Comparison of ENCODE assay signal across 26 mouse cellular contexts in the genomic region with DNA sequence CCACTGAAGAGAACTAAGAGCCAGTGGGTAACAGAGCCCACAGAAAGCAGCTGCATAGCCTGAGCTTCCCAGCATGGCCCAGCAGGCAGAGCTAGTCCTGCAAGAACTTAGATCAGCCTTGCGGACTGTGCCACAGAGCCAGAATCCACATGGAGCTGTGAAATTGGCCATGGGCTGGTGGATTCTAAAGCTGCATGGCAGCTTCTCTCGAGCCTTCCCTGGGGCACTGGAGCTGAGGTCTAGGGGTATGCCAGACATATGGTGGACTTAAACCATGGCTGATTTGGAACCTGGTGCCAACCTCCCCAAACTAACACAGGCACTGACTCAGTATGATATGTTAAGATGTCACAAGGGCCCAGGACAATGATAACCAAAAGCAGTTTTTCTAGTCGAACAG. TPM values are rescaled to one million over a fixed set of nuclear protein-coding genes. Genes with fewer than 3 reads are reported as not detected.
"Had no signal": no experiment of that assay in that cellular context is flagged by ENCODE, and none has a peak within 500 bp of the region (broad histone marks: within the 10 kb centered on the region; RNA-seq: fewer than 3 reads in every experiment).

No protein-coding gene starts in this region.

- H3K9me3 ChIP-seq: heart, embryonic 15.5 days; limb, embryonic 13.5 days; limb, embryonic 15.5 days; liver, embryonic 12.5 days had no signal

- H3K36me3 ChIP-seq: heart, embryonic 13.5 days; heart, embryonic 15.5 days; kidney, embryonic 15.5 days; limb, embryonic 13.5 days; limb, embryonic 15.5 days; liver, embryonic 12.5 days had no signal

- H3K4me3 ChIP-seq: heart, adult 2 months; heart, embryonic 13.5 days; heart, embryonic 15.5 days; kidney, embryonic 15.5 days; limb, embryonic 13.5 days; limb, embryonic 15.5 days; liver, embryonic 12.5 days had no signal

- H3K27me3 ChIP-seq: heart, embryonic 13.5 days; heart, embryonic 15.5 days; kidney, embryonic 15.5 days; limb, embryonic 13.5 days; limb, embryonic 15.5 days; liver, embryonic 12.5 days had no signal

- DNase-seq: gastrocnemius, postnatal 14 days; gastrocnemius, postnatal 36 days; heart, adult 11 months; heart, adult 2 months; heart, postnatal 14 days; heart, postnatal 36 days; kidney, adult 11 months; kidney, adult 2 months; kidney, adult 9 months; kidney, postnatal 14 days; kidney, postnatal 36 days; layer of hippocampus, adult 9-11 months; layer of hippocampus, postnatal 36 days had no signal

- H3K4me2 ChIP-seq: heart, embryonic 11.5 days; heart, embryonic 13.5 days; heart, embryonic 15.5 days; hindbrain, embryonic 14.5 days; kidney, embryonic 15.5 days; limb, embryonic 13.5 days; limb, embryonic 15.5 days; liver, embryonic 12.5 days had no signal

- H3K27ac ChIP-seq: heart, adult 2 months; heart, embryonic 13.5 days; heart, embryonic 15.5 days; hindbrain, embryonic 14.5 days; kidney, embryonic 15.5 days; kidney, postnatal 0 days; limb, embryonic 13.5 days; limb, embryonic 15.5 days; liver, embryonic 12.5 days; liver, embryonic 14.5 days had no signal

- H3K4me1 ChIP-seq: heart, embryonic 13.5 days; heart, embryonic 15.5 days; kidney, embryonic 15.5 days; limb, embryonic 13.5 days; limb, embryonic 15.5 days; liver, embryonic 12.5 days had no signal

- ATAC-seq: hindbrain, embryonic 16.5 days; intestine, embryonic 16.5 days; liver, embryonic 12.5 days had no signal

- H3K9ac ChIP-seq: heart, embryonic 13.5 days; heart, embryonic 15.5 days; hindbrain, embryonic 14.5 days; kidney, embryonic 15.5 days; limb, embryonic 13.5 days; limb, embryonic 15.5 days; liver, embryonic 12.5 days; liver, embryonic 14.5 days had no signal

RNA-seq across cellular contexts. Expression of a gene that starts 10.4 kb away (rescaled TPM):
- total RNA-seq: hematopoietic stem cell, adult 5-6 weeks had no signal
